Mouse (Mus musculus) T-helper 17 cell (primary cell): ENCODE data around the gene Coq10a.

Source experiments
- in situ Hi-C, 2 experiments: fragments of 300-600 bp; cut with MboI, MseI; formaldehyde crosslinking; loops; 1 replicate in 1 of 2; 2 replicates in 1 of 2; pipeline ENCODE4 v1.15.1; 2025; ENCODE audit warnings: high pct_unique_total_duplicates in 2 of 2

The Coq10a gene

DNA sequence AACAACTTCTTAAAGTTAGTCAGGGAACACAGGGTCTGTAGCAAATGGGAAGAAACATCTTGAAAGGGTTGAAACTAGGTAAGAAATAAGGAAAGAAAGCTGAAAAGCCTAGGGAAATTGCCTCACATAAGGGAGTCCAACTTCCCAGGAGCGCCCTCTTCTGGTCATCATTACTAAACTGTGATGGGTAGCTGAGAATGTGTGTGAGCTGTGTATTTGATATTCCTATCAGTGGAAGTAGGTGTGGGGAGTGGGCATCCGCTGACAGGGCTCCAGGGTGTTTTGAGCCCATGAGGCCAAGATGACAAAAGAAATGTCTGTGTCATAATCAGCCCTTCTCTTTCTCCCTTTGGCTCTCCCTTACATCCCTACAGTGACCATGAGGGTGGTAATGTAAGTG lies 10.0 kb downstream of the Coq10a start:
- in situ Hi-C loops = no loop called here

DNA sequence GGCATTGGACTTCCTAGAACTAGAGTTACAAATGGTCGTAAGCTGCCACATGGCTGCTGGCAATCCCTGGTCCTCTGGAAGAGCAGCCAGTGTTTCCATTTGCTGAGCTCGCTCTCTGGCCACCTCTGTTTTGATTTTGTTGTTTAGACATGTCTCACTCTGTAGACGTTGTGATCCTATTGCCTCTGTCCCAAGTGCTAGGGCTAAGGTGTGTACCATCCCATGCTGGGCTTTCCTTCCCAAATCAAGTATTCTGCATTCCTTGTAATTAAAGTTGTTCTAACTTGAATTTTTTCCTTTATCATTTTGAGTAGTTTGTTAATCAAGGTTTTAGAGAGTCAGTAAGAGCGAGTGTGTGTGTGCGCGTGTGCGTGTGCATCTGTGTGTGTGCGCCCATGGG lies 21.3 kb downstream of the Coq10a start:
- in situ Hi-C loops = no loop called here

DNA sequence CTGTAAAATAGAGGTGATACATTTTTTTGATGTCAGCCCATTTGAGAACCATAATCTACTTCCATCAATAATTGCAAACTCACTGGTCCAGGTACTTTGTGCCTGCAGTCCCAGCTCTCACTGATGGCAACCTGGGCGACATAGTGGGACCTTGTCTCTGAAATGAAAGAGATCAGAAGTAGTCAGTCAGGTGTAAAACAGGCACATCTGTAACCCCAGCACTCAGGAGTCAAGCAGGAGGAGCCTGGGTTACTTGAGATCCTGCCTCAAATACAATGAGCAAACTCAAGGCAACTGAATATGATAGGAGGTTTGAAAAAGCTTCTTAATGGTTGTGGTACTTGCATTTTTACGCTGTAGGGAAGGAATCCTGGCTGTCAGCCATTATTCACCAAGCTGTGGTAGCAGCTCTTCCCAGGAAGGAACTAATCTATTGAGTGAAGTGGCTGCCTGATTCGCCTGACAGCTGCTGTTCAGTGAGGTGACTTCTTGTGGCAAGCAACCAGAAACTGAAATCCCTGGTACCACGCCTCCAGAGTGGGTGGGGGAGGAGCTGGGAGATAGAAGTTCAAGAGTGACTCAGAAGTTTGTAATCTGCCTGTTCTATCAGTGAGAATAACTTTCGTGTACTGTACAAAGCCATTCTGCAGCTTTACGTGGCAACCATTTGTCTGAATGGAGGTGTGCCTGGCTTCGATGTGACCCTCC lies 24.1 kb downstream of the Coq10a start:
- in situ Hi-C loops = no loop called here

DNA sequence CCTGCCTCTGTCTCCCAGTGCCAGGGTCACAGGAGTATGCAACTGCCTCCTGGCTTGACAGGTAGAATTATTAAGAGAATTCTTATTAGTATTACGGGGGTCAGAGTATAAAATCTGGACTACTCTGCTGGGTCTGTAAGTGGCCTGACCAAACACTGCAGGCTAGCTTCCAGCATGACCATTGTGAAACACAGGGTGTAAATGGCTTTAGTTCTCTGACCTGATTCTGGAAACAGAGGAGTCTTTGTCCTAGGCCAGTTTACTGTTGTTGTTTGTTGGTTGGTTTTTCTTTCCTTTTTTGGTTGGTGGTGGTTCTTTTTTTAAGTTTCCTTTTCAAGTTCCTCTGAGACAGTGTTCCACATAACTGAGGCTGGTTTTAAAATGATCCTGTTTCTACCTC lies 25.4 kb downstream of the Coq10a start:
- in situ Hi-C loops = no loop called here

DNA sequence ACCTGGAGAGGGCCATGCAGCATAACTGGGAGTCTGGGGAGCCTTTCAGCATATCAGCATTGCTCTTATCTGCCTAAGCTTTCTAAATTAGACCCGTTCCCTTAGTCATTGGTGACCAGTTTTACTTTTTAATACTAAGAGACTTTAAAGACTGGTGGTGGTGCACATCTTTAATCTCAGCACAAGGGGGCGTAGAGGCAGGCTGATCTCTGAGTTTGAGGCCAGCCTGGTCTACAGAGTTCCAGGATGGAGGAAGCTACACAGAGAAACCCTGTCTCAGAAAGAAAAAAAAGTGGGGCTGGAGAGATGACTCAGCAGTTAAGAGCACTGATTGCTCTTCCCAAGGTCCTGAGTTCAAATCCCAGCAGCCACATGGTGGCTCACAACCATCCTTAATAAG lies 28.5 kb downstream of the Coq10a start:
- in situ Hi-C loops = no loop called here

DNA sequence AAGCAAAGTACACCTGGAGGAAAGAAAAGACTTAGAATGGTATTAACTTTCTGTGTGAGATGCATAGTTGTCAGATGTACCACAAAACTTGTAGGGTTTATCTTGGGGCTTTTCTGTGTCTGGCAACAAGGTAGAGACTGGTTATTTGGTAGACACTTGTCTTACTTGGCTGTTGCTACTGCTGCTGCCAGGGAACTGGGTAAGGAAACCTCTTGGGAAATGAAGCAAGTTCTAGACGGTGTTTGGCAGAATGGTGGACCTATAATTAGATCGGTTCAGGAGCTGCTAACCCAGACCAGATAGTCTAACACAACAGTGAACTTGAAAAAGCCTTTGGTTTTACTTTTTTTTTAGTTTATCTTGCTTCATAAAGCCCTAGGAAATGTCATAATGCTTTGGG lies 29.8 kb downstream of the Coq10a start:
- in situ Hi-C loops = loop anchor here in 1 of 2 experiments (10.0 kb wide), 2 partner anchors 116 to 1014 kb away; partner anchors contain the start of genes Arhgap9 and Smarcc2

DNA sequence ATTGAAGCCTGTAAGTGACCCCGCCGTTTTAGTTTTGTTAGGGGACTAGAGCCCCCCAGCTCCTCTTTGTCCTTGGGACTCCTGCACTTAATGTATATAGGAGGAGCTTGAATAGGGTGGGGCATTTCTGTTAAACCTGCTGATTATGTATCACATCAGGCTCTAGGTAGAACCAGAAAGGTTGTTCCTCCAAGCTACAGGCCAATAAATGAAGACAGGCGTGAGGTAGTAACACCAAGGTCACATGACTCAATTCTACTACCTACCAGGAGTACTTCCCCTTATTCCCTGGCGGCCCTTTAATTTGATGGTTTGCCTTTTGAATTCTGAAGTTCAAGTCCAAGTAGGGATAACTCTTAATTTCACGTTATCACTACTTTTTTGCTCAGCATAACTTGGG lies 30.4 kb downstream of the Coq10a start:
- in situ Hi-C loops = loop anchor here in 1 of 2 experiments (10.0 kb wide), 2 partner anchors 116 to 1014 kb away; partner anchors contain the start of genes Arhgap9 and Smarcc2

DNA sequence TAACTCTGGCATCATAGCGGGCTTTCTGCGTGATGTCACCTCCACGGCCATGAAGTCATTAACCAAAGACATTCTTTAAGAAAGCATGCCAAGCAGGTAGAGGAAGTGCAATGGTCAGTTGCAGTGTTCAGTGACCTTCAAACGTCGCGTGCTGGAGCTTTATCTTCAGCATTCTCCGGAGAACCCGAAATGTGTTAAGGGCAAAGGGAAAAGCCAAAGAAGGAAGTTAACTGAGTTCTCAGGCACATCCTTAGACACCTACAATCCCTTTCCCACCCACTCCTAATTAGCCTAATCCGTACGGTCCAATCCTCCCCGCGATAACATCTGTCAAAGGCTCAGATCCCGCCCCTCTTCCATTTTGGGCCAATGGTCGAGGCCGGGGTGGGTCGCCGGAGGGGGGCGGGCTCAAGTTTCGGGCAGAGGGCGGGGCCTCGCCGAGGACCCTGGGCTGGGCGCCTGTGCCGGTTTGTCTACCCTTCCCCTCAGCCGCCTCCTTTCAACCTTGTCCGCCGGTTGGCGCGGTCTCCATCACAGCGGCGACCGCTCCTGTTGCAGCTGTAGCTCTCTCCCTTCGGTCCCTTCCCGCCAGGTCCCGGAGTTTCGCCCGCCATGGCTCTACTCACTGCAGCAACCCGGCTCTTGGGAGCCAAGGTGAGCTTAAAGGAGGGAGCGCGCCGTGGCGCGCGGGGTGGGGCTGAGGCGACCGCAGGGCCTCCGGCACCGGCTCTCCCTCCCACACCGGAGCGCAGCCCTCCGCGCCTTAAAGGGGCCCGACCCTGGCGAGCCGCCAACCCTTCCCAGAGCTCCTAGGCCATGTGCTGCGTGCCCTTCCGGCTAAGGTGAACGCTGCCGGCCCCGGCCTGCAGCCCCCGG lies 31.3 kb downstream of the Coq10a start, which contains the start of gene Cs:
Gene Cs, plus strand, starts transcription at position 429 of the 876 bp plus-strand sequence.
- in situ Hi-C loops = loop anchor here in 1 of 2 experiments (10.0 kb wide), 2 partner anchors 117 to 1013 kb away; partner anchors contain the start of genes Arhgap9 and Smarcc2

DNA sequence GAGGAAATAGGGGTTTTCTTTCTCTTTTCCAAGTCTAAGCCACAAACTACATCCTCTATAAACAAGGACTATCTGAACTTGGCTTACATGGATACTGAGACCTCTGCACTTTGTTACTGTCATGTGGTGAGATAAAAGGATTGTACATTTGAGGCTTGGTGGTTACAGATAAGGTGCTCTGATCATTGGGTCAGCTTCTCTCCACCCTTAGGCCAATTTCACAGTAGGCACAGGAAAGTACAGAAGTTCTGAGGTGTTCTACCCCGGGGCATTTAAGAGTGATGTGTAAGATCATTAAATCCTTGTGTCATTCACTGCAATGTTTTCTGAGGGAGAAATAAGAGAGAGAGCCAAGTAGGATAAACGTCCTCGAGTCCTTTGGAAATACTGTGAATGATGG lies 32.2 kb downstream of the Coq10a start:
- in situ Hi-C loops = loop anchor here in 1 of 2 experiments (10.0 kb wide), 2 partner anchors 118 to 1012 kb away; partner anchors contain the start of genes Arhgap9 and Smarcc2

DNA sequence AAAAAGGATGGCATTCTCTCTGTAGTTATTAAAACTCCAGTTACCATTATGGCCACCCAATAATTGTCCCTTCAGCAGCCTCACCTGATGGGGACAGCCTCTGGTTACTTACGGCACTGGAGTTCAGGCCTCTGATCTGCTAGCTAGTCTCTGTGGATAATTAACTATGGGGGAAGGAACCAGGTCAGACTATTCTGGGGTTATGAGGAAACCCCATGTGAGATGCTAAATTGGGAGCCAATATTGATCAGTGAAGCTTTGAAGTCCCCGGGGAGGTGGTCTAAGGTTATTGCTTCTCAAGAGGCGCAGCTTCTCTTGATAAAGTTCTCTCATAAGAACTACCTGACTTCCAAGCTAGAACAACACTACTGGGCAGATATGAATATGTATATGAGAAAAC lies 32.6 kb downstream of the Coq10a start:
- in situ Hi-C loops = loop anchor here in 1 of 2 experiments (10.0 kb wide), 2 partner anchors 119 to 1011 kb away; partner anchors contain the start of genes Arhgap9 and Smarcc2

DNA sequence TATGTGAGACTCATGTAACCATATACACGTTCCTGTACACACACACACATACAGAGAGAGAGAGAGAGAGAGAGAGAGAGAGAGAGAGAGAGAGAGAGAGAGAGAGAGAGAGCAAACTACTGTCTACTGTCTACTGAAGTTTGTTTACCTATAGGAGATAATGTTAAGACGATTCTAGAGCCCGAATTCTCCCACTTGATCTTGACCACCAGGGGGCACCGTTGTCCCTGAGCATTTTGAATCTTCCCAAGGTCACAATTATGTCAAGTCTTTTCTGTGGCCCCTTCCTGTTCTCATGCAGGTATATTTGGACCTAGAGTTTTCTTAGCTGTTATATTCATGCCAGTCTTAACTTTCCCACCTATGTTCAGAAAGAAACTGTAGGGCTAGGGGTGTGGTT lies 33.2 kb downstream of the Coq10a start:
- in situ Hi-C loops = loop anchor here in 1 of 2 experiments (10.0 kb wide), 2 partner anchors 119 to 1011 kb away; partner anchors contain the start of genes Arhgap9 and Smarcc2

DNA sequence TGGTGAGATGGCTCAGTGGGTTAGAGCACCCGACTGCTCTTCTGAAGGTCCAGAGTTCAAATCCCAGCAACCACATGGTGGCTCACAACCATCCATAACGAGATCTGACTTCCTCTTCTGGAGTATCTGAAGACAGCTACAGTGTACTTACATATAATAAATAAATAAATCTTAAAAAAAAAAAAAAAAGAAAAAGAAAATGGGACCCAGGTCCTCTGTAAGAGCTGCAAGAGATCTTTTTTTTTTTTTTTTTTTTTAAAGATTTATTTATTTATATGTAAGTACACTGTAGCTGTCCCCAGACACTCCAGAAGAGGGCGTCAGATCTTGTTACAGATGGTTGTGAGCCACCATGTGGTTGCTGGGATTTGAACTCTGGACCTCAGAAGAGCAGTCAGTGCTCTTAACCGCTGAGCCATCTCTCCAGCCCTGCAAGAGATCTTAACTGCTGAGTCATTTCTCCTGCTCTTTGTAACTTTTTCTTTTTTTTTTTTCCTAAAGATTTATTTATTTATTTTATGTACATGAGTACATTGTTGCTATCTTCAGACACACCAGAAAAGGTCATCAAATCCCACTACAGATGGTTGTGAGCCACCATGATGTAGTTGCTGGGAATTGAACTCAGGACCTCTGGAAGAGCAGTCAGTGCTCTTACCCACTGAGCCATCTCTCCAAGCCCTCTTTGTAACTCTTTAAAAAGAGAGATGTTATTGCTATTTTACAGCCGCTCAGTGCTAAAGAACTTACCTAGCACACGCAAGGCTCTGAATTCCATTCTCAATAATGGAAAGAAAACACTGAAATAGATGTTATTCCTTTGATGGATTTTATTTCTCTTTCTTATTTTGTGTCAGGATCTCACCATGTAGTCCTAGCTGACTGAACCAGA lies 36.2 kb downstream of the Coq10a start:
- in situ Hi-C loops = loop anchor here in 1 of 2 experiments (10.0 kb wide), 2 partner anchors 122 to 1008 kb away; partner anchors contain the start of genes Arhgap9 and Smarcc2

DNA sequence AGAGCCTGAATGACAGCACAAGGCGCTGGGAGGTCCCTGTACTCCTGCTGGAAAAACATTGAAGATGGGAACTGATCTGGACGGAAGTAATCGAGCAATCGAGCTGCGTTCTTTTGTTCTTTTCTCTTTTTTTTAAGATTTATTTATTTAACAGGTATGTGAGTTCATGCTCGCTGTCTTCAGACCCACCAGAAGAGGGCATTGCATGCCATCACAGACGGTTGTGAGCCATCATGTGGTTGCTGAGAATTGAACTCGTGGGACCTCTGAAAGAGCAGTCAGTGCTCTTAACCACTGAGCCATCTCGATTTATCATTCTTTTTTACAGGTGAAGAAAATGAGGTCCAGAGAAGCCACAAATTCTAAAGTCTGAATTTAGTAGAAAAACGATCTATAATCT lies 41.2 kb downstream of the Coq10a start:
- in situ Hi-C loops = no loop called here

DNA sequence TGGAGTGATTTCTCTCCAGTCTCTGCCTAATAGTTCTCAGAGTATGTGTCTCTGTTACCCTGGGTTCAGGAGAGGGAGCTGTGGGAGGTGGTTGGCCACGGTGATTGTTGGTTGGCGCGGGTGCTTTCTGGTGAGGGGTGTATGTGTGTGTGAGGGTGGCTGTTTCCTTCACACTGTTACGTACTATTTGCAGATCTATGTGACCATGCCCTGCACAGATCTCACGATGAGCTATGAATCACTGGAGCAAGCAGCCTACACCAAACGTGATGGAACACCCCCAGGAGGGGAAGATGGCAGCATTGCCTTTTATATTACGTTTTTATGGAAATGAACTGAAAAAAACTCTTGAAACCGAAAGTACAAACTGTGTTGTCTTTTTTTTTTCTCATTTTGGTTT lies 42.0 kb downstream of the Coq10a start:
- in situ Hi-C loops = no loop called here

DNA sequence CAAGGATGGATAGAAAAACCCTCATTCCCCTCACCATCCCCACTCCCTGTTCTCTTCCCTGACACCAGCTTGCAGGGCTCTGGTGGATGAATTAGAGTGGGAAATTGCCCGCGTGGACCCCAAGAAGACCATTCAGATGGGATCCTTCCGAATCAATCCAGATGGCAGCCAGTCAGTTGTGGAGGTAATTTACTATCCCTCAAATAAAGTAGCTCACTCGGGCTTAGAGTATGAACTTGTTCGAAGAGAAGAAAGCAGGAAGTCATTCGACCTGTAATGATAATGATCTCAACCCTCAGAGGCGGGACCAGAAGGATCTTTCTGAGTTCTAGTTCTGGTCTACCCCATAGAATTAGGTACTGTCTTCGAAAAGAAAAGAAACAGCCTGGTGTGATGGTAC lies 45.3 kb downstream of the Coq10a start:
- in situ Hi-C loops = no loop called here

DNA sequence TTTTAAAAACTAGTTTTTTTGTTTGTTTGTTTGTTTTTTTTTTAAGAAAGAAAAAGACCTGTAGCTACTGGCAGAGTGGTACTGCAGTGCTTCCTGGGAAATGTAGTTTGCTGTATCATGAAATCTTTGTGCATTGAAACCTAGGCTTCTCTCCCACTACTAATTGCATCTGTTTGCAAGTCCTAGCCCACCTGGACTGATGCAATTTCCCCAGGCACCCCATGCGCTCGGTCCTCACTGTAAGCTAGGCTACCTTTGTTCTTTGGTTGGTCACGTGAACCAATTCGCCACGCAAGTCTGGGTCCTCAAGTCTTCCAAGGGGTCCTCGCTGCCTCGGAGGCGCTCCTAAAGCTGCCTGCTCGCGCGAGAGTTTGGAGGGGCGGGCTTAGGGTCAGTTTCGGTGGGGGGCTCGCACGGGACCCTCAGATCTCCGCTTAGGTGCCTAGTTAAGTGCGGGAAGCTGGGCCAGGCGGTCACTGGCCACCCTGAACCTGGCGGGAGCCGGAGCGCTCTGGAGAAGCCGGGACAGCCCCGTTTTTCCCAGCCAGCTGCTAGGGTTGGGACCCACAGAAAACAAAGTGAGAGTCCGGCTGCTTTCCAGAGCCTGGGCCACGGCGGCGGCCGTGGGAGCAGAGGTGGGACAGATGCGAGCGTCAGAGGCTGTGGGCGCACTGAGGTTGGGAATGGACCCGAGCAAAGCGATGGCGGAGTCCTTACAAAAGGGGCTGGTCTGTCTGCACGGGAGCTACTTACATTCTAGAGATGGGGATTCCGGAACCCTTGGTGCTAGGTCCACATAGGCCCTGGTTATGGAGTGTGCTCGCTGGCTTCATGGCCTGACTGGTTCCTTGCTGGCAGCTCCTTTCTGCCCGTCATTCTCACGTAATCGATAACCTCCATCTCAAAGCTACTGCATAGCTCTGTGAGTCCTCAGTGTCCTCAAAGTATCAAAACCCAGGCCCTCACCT lies 46.4 kb downstream of the Coq10a start, which contains the start of gene Cnpy2:
Gene Cnpy2, plus strand, starts transcription at position 319 of the 968 bp plus-strand sequence.
- in situ Hi-C loops = no loop called here

DNA sequence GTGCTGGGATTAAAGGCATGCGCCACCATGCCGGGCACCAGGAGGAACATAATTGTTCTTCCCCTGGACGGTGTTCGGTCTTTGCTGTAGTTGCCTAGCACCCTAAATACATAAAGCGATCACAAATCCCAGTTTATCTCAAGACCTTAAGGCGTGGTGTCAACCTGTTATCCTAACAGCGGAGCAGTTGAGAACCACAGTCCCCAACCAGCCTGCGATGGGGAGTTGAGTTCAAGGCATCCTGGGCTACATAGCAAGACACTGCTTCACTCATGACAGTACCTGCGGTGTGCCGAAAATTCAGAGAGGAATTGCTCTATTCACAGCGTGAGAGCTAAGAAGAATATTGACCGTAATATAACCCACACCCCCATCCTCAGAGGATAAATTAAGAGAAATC lies 47.2 kb downstream of the Coq10a start:
- in situ Hi-C loops = no loop called here

DNA sequence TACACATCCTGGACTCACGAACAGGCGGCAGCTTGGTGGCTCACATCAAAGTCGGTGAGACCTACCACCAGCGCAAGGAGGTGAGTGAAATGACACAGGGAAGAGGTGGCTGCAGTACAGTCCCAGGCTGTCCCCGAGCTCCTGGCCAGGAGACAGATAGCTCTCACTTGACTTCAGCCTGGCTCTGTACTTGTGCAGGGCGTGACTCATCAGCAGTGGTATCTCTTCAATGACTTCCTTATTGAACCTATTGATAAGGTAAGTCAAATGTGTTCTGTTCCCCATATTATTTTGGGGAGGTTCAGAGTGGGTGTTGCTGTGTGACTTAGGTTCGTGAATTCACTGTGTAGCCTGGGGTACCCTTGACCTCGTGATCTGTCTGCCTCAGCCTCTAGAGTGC lies 53.2 kb downstream of the Coq10a start:
- in situ Hi-C loops = no loop called here
